Mouse (Mus musculus): ENCODE data around the gene Rars2. TPM values are rescaled to one million over a fixed set of nuclear protein-coding genes. Genes with fewer than 3 reads are reported as not detected.

Rars2 gene
- 4.1 and 5.2 TPM in 2 replicates for polyA plus RNA-seq (2012; rRNA removed; ENCODE audit: low replicate concordance)

GRCm38 (mm10) chr4:34614630-34615094, at the start of gene Rars2, which contains the start of gene Orc3:
Gene Rars2, plus strand, starts transcription at chr4:34614957.
Gene Orc3, minus strand, starts transcription at chr4:34614944.

DNA sequence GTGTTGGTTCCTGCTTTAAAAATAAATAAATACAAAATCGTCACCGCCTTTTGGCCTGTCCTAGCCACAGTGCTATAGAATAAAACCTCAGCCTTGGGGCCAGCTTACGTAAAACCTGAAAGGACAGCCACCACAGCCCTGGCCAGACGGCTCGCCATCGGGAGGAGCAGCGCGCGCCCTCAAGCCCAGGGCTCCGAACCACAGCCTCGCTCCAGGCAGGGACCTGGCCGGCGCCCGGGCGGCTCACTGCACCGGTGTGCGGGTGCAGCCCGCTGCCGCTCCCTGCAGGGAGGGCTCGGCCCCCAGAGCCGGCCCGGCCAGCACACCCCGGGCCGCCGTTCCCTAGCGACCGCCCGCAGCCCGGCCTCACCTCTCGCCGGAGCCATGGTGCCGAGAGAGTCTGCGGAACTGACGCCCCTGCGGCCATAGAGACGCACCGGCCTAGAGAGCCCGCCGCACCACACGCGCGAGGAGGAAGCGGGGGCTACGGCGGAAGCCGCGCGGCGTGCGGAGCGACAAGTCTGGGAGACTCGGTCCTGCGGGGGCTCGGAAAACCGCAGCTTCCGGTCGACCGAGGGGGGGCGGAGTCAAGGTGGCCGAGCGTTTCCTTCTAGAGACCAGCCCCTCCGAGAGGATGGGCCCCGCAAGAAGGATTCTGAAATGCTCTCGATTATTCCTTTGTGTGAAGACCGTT, 72.3 kb downstream of the Rars2 start, which contains the start of gene Slc35a1:
Gene Slc35a1 (minus strand): TSS at position 565 of the 694 bp plus-strand sequence.

Other genes with a start within 250 kb of the Rars2 start
- 11.5 and 34.2 TPM in 2 replicates for gene Akirin2, start 64.0 kb upstream of the Rars2 start, polyA plus RNA-seq (2012; rRNA removed; ENCODE audit: low replicate concordance)
- gene Orc3, start within 50 bp of the Rars2 start, polyA plus RNA-seq (2012; rRNA removed; ENCODE audit: low replicate concordance): 2.5 and 3.7 TPM in 2 replicates
- gene Slc35a1, start 72.5 kb downstream of the Rars2 start, polyA plus RNA-seq (2012; rRNA removed; ENCODE audit: low replicate concordance): 3.7 and 5.4 TPM in 2 replicates
- gene Cfap206, start 115.2 kb downstream of the Rars2 start, polyA plus RNA-seq (2012; rRNA removed; ENCODE audit: low replicate concordance): not detected in 2 replicates
- gene Gm136, start 141.3 kb downstream of the Rars2 start, polyA plus RNA-seq (2012; rRNA removed; ENCODE audit: low replicate concordance): not detected in 2 replicates
- gene Smim8, start 163.5 kb downstream of the Rars2 start, polyA plus RNA-seq (2012; rRNA removed; ENCODE audit: low replicate concordance): 0.37 and 0.50 TPM in 2 replicates